ENCODE assay signal across 19 mouse cellular contexts in the genomic region with DNA sequence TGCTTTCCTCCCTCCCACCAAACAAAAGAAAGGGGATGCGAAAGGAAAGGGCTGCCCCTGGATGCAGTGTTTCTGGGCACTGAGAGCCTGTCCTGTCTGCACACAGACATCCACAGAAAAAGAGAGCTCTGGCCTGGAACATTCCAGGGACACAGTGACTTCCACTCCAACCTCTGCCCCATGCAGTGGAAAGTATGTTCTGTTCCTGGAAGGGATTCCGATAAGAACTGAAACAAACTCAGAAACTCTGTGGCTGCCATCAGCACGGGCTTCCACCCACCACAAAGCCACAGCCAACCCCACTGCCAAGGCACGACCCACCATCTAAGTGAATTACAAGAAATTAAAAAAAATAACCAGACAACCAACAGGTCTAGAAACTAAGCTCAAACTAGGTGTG. TPM values are rescaled to one million over a fixed set of nuclear protein-coding genes. Genes with fewer than 3 reads are reported as not detected.
DNase-seq lines count a peak whose midpoint lies in the region; ATAC-seq and TF ChIP-seq lines count a peak whose summit lies in the region.
"Had no signal": no experiment of that assay in that cellular context is flagged by ENCODE, and none has a peak within 500 bp of the region (broad histone marks: within the 10 kb centered on the region; RNA-seq: fewer than 3 reads in every experiment).

No protein-coding gene starts in this region.

- TF ChIP-seq EP300 in lung, postnatal 0 days (IDR thresholded peaks at IDR 0.05): peak; percentile 82; the same call in 1 of the 2 replicates

- peak; percentile 52 for ATAC-seq in lung, postnatal 0 days
- ATAC-seq in hematopoietic stem cell, adult 5-6 weeks (replicated peaks in 1 of 2; ENCODE audit: insufficient read depth in 1 of 2, low FRiP score in 2 of 2, low TSS enrichment in 1 of 2, low read depth in 1 of 2, poor library complexity in 2 of 2, severe bottlenecking in 2 of 2): peak; percentile 65 to 68
- no peak for ATAC-seq in forebrain, postnatal 0 days
- ATAC-seq: intestine, embryonic 15.5 days; Patski had no signal

- peak; percentile 43 for DNase-seq in gastrocnemius, postnatal 25 days
- DNase-seq in gastrocnemius, postnatal 4 days (ENCODE audit: low spot score in 2 of 2): no peak
- no peak for DNase-seq in lung, postnatal 0 days (ENCODE audit: low spot score)
- no peak for DNase-seq in lung, adult 2 months
- DNase-seq in heart, adult 8-10 months (ENCODE audit: low spot score): peak; percentile 67
- DNase-seq in thymus, postnatal 25 days: no peak
- no peak for DNase-seq in forebrain, postnatal 0 days
- DNase-seq: adrenal gland, postnatal 36 days; cerebellum, adult 9-10 months; gastrocnemius, postnatal 10 days; thymus, postnatal 36 days had no signal

- TF ChIP-seq POLR2A in lung, adult 2 months (IDR thresholded peaks at IDR 0.05; ENCODE audit: borderline replicate concordance, extremely low read depth, low read depth, low read length): no peak

- H3K9ac ChIP-seq in lung, postnatal 0 days (replicated peaks; ENCODE audit: low read depth): no peak overlapping the region
- H3K9ac ChIP-seq in forebrain, postnatal 0 days: no peak overlapping the region
- H3K9ac ChIP-seq: hindbrain, embryonic 12.5 days; intestine, embryonic 15.5 days; limb, embryonic 12.5 days; liver, embryonic 14.5 days; neural tube, embryonic 15.5 days had no signal

- H3K27ac ChIP-seq in lung, postnatal 0 days (ENCODE audit: low read length): peak overlapping the region; percentile 57
- H3K27ac ChIP-seq in forebrain, postnatal 0 days (ENCODE audit: low read depth, low read length): no peak overlapping the region
- H3K27ac ChIP-seq: hindbrain, embryonic 12.5 days; intestine, embryonic 15.5 days; limb, embryonic 12.5 days; liver, embryonic 14.5 days; neural tube, embryonic 15.5 days had no signal

- no peak overlapping the region for H3K4me3 ChIP-seq in lung, postnatal 0 days (ENCODE audit: low read depth, low read length)
- no peak overlapping the region for H3K4me3 ChIP-seq in lung, adult 2 months (replicated peaks; ENCODE audit: extremely low read depth, low read depth, low read length)
- no peak overlapping the region for H3K4me3 ChIP-seq in forebrain, postnatal 0 days (ENCODE audit: low read depth, low read length)
- H3K4me3 ChIP-seq: erythroblast, embryonic 14.5 days; hindbrain, embryonic 12.5 days; intestine, embryonic 15.5 days; limb, embryonic 12.5 days; neural tube, embryonic 15.5 days had no signal

- WGBS in lung, postnatal 0 days: 42% methylated on average over 4 of the region's 4 CpGs
- WGBS in lung, adult 2 months: 57% methylated on average over 4 of the region's 4 CpGs
- WGBS in forebrain, postnatal 0 days: 76% methylated on average over 4 of the region's 4 CpGs

- TF ChIP-seq CTCF in lung, postnatal 0 days (IDR thresholded peaks at IDR 0.05): no peak
- no peak for TF ChIP-seq CTCF in lung, adult 2 months (IDR thresholded peaks at IDR 0.05; ENCODE audit: insufficient read depth, low read length)
- TF ChIP-seq CTCF in forebrain, postnatal 0 days (IDR thresholded peaks at IDR 0.05; ENCODE audit: low read depth): no peak

- no peaks in the 10 kb centered on the region for H3K36me3 ChIP-seq in lung, postnatal 0 days (ENCODE audit: insufficient read depth, low read length)
- no peaks in the 10 kb centered on the region for H3K36me3 ChIP-seq in forebrain, postnatal 0 days (ENCODE audit: insufficient read depth)
- H3K36me3 ChIP-seq: hindbrain, embryonic 12.5 days; intestine, embryonic 15.5 days; limb, embryonic 12.5 days; neural tube, embryonic 15.5 days had no signal

- H3K27me3 ChIP-seq in lung, postnatal 0 days (replicated peaks; ENCODE audit: insufficient read depth, low read length): no peaks in the 10 kb centered on the region
- H3K27me3 ChIP-seq in forebrain, postnatal 0 days (ENCODE audit: insufficient read depth, low read length): no peaks in the 10 kb centered on the region
- H3K27me3 ChIP-seq: hindbrain, embryonic 12.5 days; intestine, embryonic 15.5 days; neural tube, embryonic 15.5 days had no signal

- no peak overlapping the region for H3K4me2 ChIP-seq in lung, postnatal 0 days (replicated peaks; ENCODE audit: low read depth, low read length)
- H3K4me2 ChIP-seq in forebrain, postnatal 0 days (ENCODE audit: low read depth): no peak overlapping the region
- H3K4me2 ChIP-seq: hindbrain, embryonic 12.5 days; intestine, embryonic 15.5 days; limb, embryonic 12.5 days; neural tube, embryonic 15.5 days had no signal

- H3K9me3 ChIP-seq in lung, postnatal 0 days (ENCODE audit: low read length): no peaks in the 10 kb centered on the region
- H3K9me3 ChIP-seq in forebrain, postnatal 0 days (ENCODE audit: low read length): no peaks in the 10 kb centered on the region
- H3K9me3 ChIP-seq: hindbrain, embryonic 12.5 days; intestine, embryonic 15.5 days; limb, embryonic 12.5 days; neural tube, embryonic 15.5 days had no signal

- H3K4me1 ChIP-seq in lung, postnatal 0 days (ENCODE audit: insufficient read depth, low read depth, low read length): peaks cover 31% of the 10 kb centered on the region
- H3K4me1 ChIP-seq in lung, adult 2 months (ENCODE audit: control insufficient read depth, insufficient read depth, low read length): peaks cover 14% of the 10 kb centered on the region
- no peaks in the 10 kb centered on the region for H3K4me1 ChIP-seq in forebrain, postnatal 0 days (ENCODE audit: insufficient read depth)

RNA-seq across cellular contexts. Expression of a gene that starts 52.7 kb away (rescaled TPM):
- total RNA-seq in gastrocnemius, postnatal 25 days (2021): 100 to 1,000 TPM; 102 to 134 TPM
- 10 to 100 TPM; 13.7 to 16.4 TPM for total RNA-seq in gastrocnemius, postnatal 4 days (2021)
- 3.9 and 19.7 TPM in 2 replicates for polyA plus RNA-seq in lung, postnatal 0 days (2015; fragmentation: Nextera tagmentation; extraction: Ambion mirVana)
- polyA plus RNA-seq in lung, adult 2 months (2012; rRNA removed): 16.0 and 44.4 TPM in 2 replicates
- 100 to 1,000 TPM; 105 to 204 (median 152) TPM for total RNA-seq in heart, adult 8-10 months (2022)
- total RNA-seq in hematopoietic stem cell, adult 5-6 weeks (2017): 3.3 and 3.7 TPM in 2 replicates
- 8.2 and 12.6 TPM in 2 replicates for total RNA-seq in forebrain, postnatal 0 days (2014; rRNA removed)
- polyA plus RNA-seq in forebrain, postnatal 0 days (2015; fragmentation: Nextera tagmentation; extraction: Ambion mirVana): 4.7 and 6.8 TPM in 2 replicates

Comparison
In these comparisons a context has a peak if more than half of its experiments do, and no peak if none do; other contexts are left out.
1. DNase-seq: peak in gastrocnemius, postnatal 25 days (single experiment) and heart, adult 8-10 months (single experiment); none in gastrocnemius, postnatal 4 days (0 of 2), lung, postnatal 0 days (single experiment), lung, adult 2 months (single experiment), thymus, postnatal 25 days (single experiment) and forebrain, postnatal 0 days (single experiment).